Mouse (Mus musculus): ENCODE measurements at regions not wholly inside any gene's neighbourhood (a gene's known extent, or its start where the extent isn't known, plus 50 kb on each side); places are given as distances from the start of the nearest gene placed in this dataset.

GRCm38 (mm10) chr6:135433753-135434152 is 71.4 kb downstream of the Emp1 start:
- Histone ChIP-seq H3K4me2 (ENCODE audit: low read length) (no peak overlapping the region), H3K4me1 (replicated peaks; ENCODE audit: control insufficient read depth, insufficient read depth, low read length) (no peaks in the 10 kb centered on the region), H3K27ac (ENCODE audit: low read length) (no peak overlapping the region), H3K4me3 (replicated peaks; ENCODE audit: low read length) (no peak overlapping the region), H3K36me3 (ENCODE audit: control insufficient read depth, insufficient read depth) (no peaks in the 10 kb centered on the region), H3K9ac (replicated peaks; ENCODE audit: low read depth, low read length) (no peak overlapping the region), H3K27me3 (replicated peaks; ENCODE audit: control insufficient read depth, insufficient read depth, low read length) (no peaks in the 10 kb centered on the region), H3K9me3 (ENCODE audit: control insufficient read depth, low read length) (no peaks in the 10 kb centered on the region)
- ATAC-seq: no peak
- 88% methylated on average over 7 of the region's 7 CpGs for WGBS

GRCm38 (mm10) chr6:135436315-135436714 is 74.0 kb downstream of the Emp1 start:
- no peak overlapping the region for H3K27ac ChIP-seq (ENCODE audit: low read length)
- no peaks in the 10 kb centered on the region for H3K27me3 ChIP-seq (replicated peaks; ENCODE audit: control insufficient read depth, insufficient read depth, low read length)
- H3K9me3 ChIP-seq (ENCODE audit: control insufficient read depth, low read length): no peaks in the 10 kb centered on the region
- WGBS: 90% methylated on average over 4 of the region's 4 CpGs
- ATAC-seq: no peak
- no peak overlapping the region for H3K4me3 ChIP-seq (replicated peaks; ENCODE audit: low read length)
- H3K4me2 ChIP-seq (ENCODE audit: low read length): no peak overlapping the region
- H3K4me1 ChIP-seq (replicated peaks; ENCODE audit: control insufficient read depth, insufficient read depth, low read length): peaks cover 5% of the 10 kb centered on the region
- H3K9ac ChIP-seq (replicated peaks; ENCODE audit: low read depth, low read length): no peak overlapping the region
- no peaks in the 10 kb centered on the region for H3K36me3 ChIP-seq (ENCODE audit: control insufficient read depth, insufficient read depth)

- no peak overlapping the region for H3K27ac ChIP-seq (ENCODE audit: low read length)
- H3K9ac ChIP-seq (replicated peaks; ENCODE audit: low read depth, low read length): no peak overlapping the region
- H3K4me2 ChIP-seq (ENCODE audit: low read length): no peak overlapping the region
- peaks cover 16% of the 10 kb centered on the region for H3K4me1 ChIP-seq (replicated peaks; ENCODE audit: control insufficient read depth, insufficient read depth, low read length)
- 93% methylated on average over 3 of the region's 3 CpGs for WGBS
- H3K4me3 ChIP-seq (replicated peaks; ENCODE audit: low read length): no peak overlapping the region
- no peak for ATAC-seq
- no peaks in the 10 kb centered on the region for H3K36me3 ChIP-seq (ENCODE audit: control insufficient read depth, insufficient read depth)
- H3K9me3 ChIP-seq (ENCODE audit: control insufficient read depth, low read length): no peaks in the 10 kb centered on the region
- no peaks in the 10 kb centered on the region for H3K27me3 ChIP-seq (replicated peaks; ENCODE audit: control insufficient read depth, insufficient read depth, low read length)
These were observed 75.9 kb downstream of the Emp1 start for GRCm38 (mm10) chr6:135438271-135438670.

GRCm38 (mm10) chr6:135441126-135441871 is 79.0 kb downstream of the Emp1 start:
- WGBS: 28% methylated on average over 11 of the region's 11 CpGs
- H3K27ac ChIP-seq (ENCODE audit: low read length): peak overlapping the region; percentile 89
- peak overlapping the region; percentile 21 for H3K4me2 ChIP-seq (ENCODE audit: low read length)
- H3K9ac ChIP-seq (replicated peaks; ENCODE audit: low read depth, low read length): no peak overlapping the region
- H3K4me1 ChIP-seq (replicated peaks; ENCODE audit: control insufficient read depth, insufficient read depth, low read length): peaks cover 24% of the 10 kb centered on the region
- no peaks in the 10 kb centered on the region for H3K36me3 ChIP-seq (ENCODE audit: control insufficient read depth, insufficient read depth)
- H3K9me3 ChIP-seq (ENCODE audit: control insufficient read depth, low read length): no peaks in the 10 kb centered on the region
- ATAC-seq: peak; percentile 78
- no peak overlapping the region for H3K4me3 ChIP-seq (replicated peaks; ENCODE audit: low read length)
- H3K27me3 ChIP-seq (replicated peaks; ENCODE audit: control insufficient read depth, insufficient read depth, low read length): no peaks in the 10 kb centered on the region

GRCm38 (mm10) chr6:135444661-135445060 is 82.3 kb downstream of the Emp1 start:
- peak overlapping the region; percentile 18; the same call in 1 of the 2 replicates for H3K4me3 ChIP-seq (replicated peaks; ENCODE audit: low read length)

GRCm38 (mm10) chr6:135445070-135445469 is 82.7 kb downstream of the Emp1 start:
- H3K36me3 ChIP-seq (ENCODE audit: control insufficient read depth, insufficient read depth): no peaks in the 10 kb centered on the region
- peak overlapping the region; percentile 18; the same call in 1 of the 2 replicates for H3K4me3 ChIP-seq (replicated peaks; ENCODE audit: low read length)
- WGBS: 17% methylated on average over 8 of the region's 8 CpGs
- H3K27me3 ChIP-seq (replicated peaks; ENCODE audit: control insufficient read depth, insufficient read depth, low read length): no peaks in the 10 kb centered on the region
- H3K9me3 ChIP-seq (ENCODE audit: control insufficient read depth, low read length): no peaks in the 10 kb centered on the region
- H3K4me1 ChIP-seq (replicated peaks; ENCODE audit: control insufficient read depth, insufficient read depth, low read length): peaks cover 24% of the 10 kb centered on the region
- H3K27ac ChIP-seq (ENCODE audit: low read length): peak overlapping the region; percentile 86
- no peak for ATAC-seq
- peak overlapping the region; percentile 53 for H3K9ac ChIP-seq (replicated peaks; ENCODE audit: low read depth, low read length)
- H3K4me2 ChIP-seq (ENCODE audit: low read length): peak overlapping the region; percentile 49

More at GRCm38 (mm10) chr6:135444661-135445060, 82.3 kb downstream of the Emp1 start:
- Histone ChIP-seq H3K27ac (ENCODE audit: low read length) (peak overlapping the region; percentile 86), H3K36me3 (ENCODE audit: control insufficient read depth, insufficient read depth) (no peaks in the 10 kb centered on the region), H3K9ac (replicated peaks; ENCODE audit: low read depth, low read length) (peak overlapping the region; percentile 53), H3K4me1 (replicated peaks; ENCODE audit: control insufficient read depth, insufficient read depth, low read length) (peaks cover 24% of the 10 kb centered on the region), H3K4me2 (ENCODE audit: low read length) (peak overlapping the region; percentile 49), H3K9me3 (ENCODE audit: control insufficient read depth, low read length) (no peaks in the 10 kb centered on the region), H3K27me3 (replicated peaks; ENCODE audit: control insufficient read depth, insufficient read depth, low read length) (no peaks in the 10 kb centered on the region)
- peak; percentile 84 for ATAC-seq
- 1% methylated on average over 11 of the region's 11 CpGs for WGBS

GRCm38 (mm10) chr6:135447801-135448200 is 85.5 kb downstream of the Emp1 start:
- Histone ChIP-seq H3K4me1 (replicated peaks; ENCODE audit: control insufficient read depth, insufficient read depth, low read length) (peaks cover 8% of the 10 kb centered on the region), H3K4me2 (ENCODE audit: low read length) (no peak overlapping the region), H3K4me3 (replicated peaks; ENCODE audit: low read length) (no peak overlapping the region), H3K27ac (ENCODE audit: low read length) (no peak overlapping the region), H3K36me3 (ENCODE audit: control insufficient read depth, insufficient read depth) (no peaks in the 10 kb centered on the region), H3K27me3 (replicated peaks; ENCODE audit: control insufficient read depth, insufficient read depth, low read length) (no peaks in the 10 kb centered on the region), H3K9me3 (ENCODE audit: control insufficient read depth, low read length) (no peaks in the 10 kb centered on the region), H3K9ac (replicated peaks; ENCODE audit: low read depth, low read length) (no peak overlapping the region)
- 77% methylated on average over 2 of the region's 2 CpGs for WGBS
- no peak for ATAC-seq

GRCm38 (mm10) chr6:135449228-135449627 is 86.9 kb downstream of the Emp1 start:
- no peak overlapping the region for H3K4me2 ChIP-seq (ENCODE audit: low read length)
- peaks cover 8% of the 10 kb centered on the region for H3K4me1 ChIP-seq (replicated peaks; ENCODE audit: control insufficient read depth, insufficient read depth, low read length)
- H3K27me3 ChIP-seq (replicated peaks; ENCODE audit: control insufficient read depth, insufficient read depth, low read length): no peaks in the 10 kb centered on the region
- no peak overlapping the region for H3K4me3 ChIP-seq (replicated peaks; ENCODE audit: low read length)
- H3K36me3 ChIP-seq (ENCODE audit: control insufficient read depth, insufficient read depth): no peaks in the 10 kb centered on the region
- ATAC-seq: no peak
- 85% methylated on average over 5 of the region's 5 CpGs for WGBS
- no peaks in the 10 kb centered on the region for H3K9me3 ChIP-seq (ENCODE audit: control insufficient read depth, low read length)
- H3K27ac ChIP-seq (ENCODE audit: low read length): no peak overlapping the region
- no peak overlapping the region for H3K9ac ChIP-seq (replicated peaks; ENCODE audit: low read depth, low read length)

GRCm38 (mm10) chr6:135450573-135450972 is 88.2 kb downstream of the Emp1 start:
- Histone ChIP-seq H3K27ac (ENCODE audit: low read length) (no peak overlapping the region), H3K9me3 (ENCODE audit: control insufficient read depth, low read length) (no peaks in the 10 kb centered on the region), H3K4me3 (replicated peaks; ENCODE audit: low read length) (no peak overlapping the region), H3K4me1 (replicated peaks; ENCODE audit: control insufficient read depth, insufficient read depth, low read length) (no peaks in the 10 kb centered on the region), H3K36me3 (ENCODE audit: control insufficient read depth, insufficient read depth) (no peaks in the 10 kb centered on the region), H3K9ac (replicated peaks; ENCODE audit: low read depth, low read length) (no peak overlapping the region), H3K4me2 (ENCODE audit: low read length) (no peak overlapping the region), H3K27me3 (replicated peaks; ENCODE audit: control insufficient read depth, insufficient read depth, low read length) (no peaks in the 10 kb centered on the region)
- no peak for ATAC-seq
- WGBS: 86% methylated on average over 7 of the region's 7 CpGs

Data from forebrain, embryonic 16.5 days (tissue).